Mouse (Mus musculus): ENCODE measurements around the gene Lsg1.
A peak's percentile ranks its signal among the peaks of the same experiment; 100 is the strongest.

Lsg1 gene

DNA sequence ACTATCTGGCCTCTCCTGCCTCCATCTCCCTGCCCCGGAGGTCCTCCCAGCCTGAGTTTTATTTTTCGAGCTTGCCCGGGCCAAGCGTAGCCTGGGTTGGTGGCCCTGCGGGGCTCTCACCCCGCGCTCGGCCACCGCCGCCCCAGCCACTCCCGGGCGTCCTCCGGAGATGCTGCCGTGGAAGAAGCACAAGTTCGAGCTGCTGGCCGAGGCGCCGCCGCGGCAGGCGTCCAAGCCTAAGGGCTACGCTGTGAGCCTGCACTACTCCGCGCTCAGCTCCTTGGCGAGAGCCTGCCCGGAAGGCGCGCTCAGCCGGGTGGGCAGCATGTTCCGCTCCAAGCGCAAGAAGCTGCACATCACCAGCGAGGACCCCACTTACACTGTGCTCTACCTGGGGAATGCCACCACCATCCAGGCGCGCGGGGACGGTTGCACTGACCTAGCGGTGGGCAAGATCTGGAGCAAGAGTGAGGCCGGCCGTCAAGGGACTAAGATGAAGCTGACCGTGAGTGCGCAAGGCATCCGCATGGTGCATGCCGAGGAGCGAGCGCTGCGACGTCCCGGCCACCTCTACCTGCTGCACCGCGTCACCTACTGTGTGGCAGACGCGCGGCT lies 13.1 kb upstream of the Lsg1 start:
- no peak for DNase-seq (ENCODE audit: low spot score)

- peak; percentile 90 for DNase-seq (ENCODE audit: low spot score)
Observed at GRCm38 (mm10) chr16:30599491-30600268, 12.3 kb upstream of the Lsg1 start, which contains the start of gene Fam43a. Gene Fam43a, plus strand, starts transcription at chr16:30599723.

DNA sequence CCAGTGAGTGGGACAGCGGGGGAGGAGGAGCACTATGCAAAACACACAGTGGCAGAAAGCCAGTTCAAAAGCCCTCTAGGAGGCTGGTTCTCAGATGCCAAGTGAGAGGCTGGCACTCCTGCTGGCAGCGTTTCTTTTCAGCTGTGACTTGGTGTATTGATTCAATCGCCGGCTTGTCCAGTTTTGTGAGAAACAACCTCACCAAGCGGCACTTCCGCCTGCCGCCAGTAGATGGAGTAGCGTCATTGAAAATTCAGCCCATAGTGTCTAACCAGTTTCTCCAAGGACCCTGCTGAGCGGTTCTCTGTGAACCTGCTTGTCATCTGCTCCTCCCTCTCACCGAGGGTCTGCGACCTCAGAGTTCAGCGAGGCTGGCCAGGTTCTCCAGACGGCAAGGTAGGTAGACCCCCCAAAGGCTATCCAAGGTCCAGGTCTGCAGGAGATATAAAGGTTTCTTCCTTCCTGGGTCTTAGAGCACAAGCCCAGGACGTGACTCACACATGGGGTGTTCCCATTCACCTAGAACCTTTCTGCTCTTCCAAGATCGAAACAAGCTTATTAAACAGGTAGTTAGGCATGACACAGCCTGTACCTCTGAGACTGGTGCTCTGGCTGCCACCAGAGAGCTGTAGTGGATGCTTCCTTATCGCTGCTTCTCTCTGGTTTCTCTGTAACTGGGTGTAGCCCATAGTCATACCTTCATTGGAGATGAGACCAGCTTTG lies 9.7 kb upstream of the Lsg1 start:
- DNase-seq (ENCODE audit: low spot score) = peak; percentile 89

GRCm38 (mm10) chr16:30595835-30596557 lies 8.6 kb upstream of the Lsg1 start:
- DNase-seq (ENCODE audit: low spot score) = no peak

DNA sequence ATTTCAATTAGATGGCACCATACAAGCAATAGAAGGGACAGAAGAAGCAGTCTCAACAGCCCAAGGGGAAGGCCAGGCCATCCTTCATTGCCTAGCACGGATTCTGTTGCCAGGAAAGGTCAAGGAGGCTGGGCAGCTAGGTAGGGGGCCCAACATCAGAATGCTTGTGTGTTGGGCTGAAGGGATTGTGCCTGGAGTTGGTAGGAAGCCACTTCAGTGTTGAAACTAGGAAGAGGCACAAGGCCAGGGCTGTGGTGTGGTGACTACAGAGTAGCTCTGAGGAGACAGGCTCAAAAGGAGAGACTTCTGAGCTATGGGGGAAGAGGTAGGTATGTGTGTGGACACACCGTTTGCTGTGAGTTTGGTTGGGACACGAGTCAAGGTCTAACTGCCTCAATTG lies 8.0 kb upstream of the Lsg1 start:
- DNase-seq (ENCODE audit: low spot score) = no peak

GRCm38 (mm10) chr16:30591990-30592389 lies 4.6 kb upstream of the Lsg1 start:
- no peak for DNase-seq (ENCODE audit: low spot score)

- DNase-seq (ENCODE audit: low spot score) = peak; percentile 67
Observed at GRCm38 (mm10) chr16:30590264-30591209, 3.1 kb upstream of the Lsg1 start.

GRCm38 (mm10) chr16:30586935-30587493 lies 378 bp downstream of the Lsg1 start:
- DNase-seq (ENCODE audit: low spot score) = no peak

DNA sequence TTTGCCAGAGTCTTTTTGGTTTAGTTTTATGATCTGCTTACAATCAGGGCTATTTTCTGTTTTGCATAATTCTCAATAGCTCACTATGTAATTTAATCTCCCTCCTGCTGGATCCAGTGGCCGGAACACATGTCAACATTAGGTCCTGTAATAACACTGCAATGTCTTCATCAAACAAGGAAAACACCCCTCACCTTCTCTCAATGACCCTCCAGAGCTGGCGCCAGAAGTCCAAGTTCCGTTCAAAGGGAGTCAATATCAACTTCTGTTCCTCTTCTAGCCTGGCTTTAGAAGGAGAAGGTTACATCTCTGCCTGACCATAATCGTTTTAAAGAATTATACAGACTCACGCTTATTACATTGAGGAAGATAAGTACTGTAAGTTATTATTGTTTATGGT lies 6.6 kb downstream of the Lsg1 start:
- no peak for DNase-seq (ENCODE audit: low spot score)

GRCm38 (mm10) chr16:30576392-30576791 lies 11.0 kb downstream of the Lsg1 start:
- DNase-seq (ENCODE audit: low spot score) = no peak

DNA sequence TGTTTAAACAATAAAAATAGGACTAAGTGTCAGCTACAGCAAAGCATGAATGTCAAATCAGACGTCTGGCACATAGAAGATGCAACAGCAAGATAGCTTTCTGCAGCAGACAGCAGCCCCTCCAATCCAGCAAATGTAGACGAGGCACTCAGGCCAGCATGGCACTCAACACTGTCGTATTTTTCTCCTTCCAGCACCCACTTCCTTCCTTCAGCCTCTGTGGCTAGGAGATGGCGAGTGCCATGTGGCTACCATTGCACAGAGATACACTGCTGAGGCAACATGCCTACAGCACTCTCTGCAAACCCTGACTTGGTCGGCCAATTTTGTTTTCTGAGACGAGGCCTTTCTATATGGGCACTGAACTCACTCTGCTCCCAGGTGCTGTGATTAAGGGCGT lies 11.6 kb downstream of the Lsg1 start:
- no peak for DNase-seq (ENCODE audit: low spot score)

DNA sequence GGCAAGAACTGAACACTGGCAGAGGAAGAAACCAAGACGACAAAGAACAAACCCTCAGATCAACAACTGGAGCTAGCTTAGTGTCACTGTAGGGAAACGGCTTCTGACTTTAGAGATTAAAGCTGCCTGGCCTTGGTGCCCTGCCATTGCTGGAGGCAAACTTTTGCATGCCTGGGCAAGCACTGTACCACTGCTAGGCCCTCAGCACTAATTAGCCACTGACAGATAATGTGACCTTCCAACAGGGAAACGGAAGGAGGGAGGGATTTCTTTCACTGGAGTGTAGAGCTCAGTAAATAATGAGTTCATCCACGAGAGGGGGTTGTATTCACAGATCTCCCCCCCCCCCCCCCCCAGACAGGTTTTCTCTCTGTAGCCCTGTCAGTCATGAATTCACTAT lies 15.2 kb downstream of the Lsg1 start:
- DNase-seq (ENCODE audit: low spot score) = no peak

- DNase-seq (ENCODE audit: low spot score) = no peak
Observed at GRCm38 (mm10) chr16:30571378-30571777, 16.0 kb downstream of the Lsg1 start.

DNA sequence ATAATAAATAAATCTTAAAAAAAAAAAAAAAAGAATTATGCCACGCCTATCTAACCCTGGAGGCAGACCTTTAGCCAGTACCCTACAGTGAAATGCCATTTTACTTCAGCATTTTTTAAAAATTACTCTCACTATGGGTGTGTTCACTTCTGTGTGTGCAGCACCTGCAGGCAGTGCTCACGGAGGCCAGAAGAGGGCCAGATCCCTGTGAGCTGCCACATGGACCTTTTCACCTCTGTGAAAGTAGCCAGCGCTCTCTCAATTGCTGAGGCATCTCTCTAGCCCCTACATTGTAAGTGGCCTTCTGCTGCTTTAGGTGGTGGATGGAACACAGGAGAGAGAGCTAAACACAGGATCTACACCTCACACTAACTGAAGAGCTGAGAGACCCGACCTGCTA lies 17.2 kb downstream of the Lsg1 start:
- DNase-seq (ENCODE audit: low spot score) = no peak

DNA sequence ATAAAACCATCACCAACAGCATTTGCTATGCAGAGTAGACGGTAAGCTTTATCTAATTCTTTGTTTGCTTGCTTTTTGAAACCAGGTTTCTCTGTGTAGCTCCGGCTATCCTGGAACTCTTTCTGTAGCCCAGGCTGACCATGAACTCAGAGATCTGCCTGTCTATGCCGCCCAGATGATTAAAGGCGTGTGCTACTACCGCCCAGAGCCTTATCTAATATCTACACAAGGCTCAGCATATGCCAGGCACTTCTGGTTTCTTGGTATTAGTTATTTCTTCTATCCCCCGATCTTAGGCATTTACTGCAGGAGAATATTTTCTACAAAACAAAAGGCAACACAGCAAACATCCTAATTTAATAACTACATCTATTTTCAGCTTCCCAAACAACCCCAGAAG lies 21.8 kb downstream of the Lsg1 start:
- DNase-seq (ENCODE audit: low spot score) = no peak

- no peak for DNase-seq (ENCODE audit: low spot score)
Observed at GRCm38 (mm10) chr16:30560601-30561000, 26.8 kb downstream of the Lsg1 start.

DNA sequence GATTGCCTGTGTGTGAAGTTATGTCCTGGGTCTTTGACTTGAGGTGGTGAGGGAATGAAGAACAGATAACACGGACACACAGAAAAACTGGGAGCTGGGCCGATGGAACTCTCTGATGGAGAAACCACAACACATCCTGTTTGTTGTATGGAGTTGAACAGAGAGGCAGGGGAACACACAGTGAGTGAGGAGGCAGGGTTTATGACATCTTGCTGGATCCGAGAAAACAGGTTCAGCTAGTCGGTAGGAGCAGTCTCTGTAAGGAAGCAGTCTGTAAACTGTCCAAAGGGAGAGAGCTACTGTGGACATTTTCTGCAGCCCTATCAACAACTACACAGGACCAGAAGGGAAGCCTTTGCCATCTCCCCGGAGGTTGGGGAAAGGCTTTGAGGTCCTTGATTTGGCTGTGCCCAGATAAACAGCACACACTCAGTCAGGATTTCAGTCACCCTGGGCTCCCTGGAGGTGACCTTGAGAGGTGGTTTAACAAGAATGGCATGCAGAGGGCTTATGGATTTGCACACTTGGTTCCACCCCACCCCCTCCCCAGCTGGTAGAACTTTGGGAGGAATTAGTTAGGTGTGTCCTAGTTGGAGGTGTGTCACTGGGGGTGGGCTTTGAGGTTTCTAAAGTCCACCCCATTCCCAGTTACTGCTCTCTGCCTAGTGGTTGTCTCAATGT lies 27.9 kb downstream of the Lsg1 start:
- no peak for DNase-seq (ENCODE audit: low spot score)

GRCm38 (mm10) chr16:30554109-30554508 lies 33.3 kb downstream of the Lsg1 start:
- no peak for DNase-seq (ENCODE audit: low spot score)

- DNase-seq (ENCODE audit: low spot score) = peak; percentile 61
Observed at GRCm38 (mm10) chr16:30552621-30553338, 34.6 kb downstream of the Lsg1 start.

DNA sequence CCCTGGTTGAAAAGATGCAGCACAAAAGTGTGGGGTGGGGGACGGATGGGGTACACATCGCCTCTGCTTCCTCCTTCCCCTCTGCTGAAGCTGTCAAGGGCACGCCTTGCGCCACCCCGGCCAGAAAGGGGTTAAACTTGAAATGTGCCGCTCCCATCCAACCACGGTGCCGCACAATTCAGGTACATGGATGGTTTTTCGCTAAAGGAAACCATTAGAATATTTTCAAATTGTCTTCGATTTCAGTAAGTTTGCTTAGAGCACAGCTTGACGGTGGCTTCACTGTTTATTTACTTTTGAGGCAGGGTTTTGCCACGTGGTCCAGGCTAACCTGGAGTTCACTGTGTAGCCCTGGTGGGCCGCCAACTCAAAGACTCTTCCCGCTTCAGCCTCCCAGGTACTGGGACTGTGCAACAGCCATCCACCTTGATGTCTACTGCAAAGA lies 36.6 kb downstream of the Lsg1 start, which contains the start of gene Tmem44:
TSS of gene Tmem44 (minus strand) at position 95 of the 445 bp plus-strand sequence.
- no peak for DNase-seq (ENCODE audit: low spot score)
